Mouse (Mus musculus) CH12.LX (cell line): ENCODE results near the gene Gm47959.

ENCODE experiments used
- CTCF ChIP-seq, 2 experiments: IDR thresholded peaks in 1 of 2; conservative IDR thresholded peaks in 1 of 2; 2 replicates each; pipeline ENCODE4 v1.5.1; 2011 to 2012; ENCODE audit warnings: low read depth in 2 of 2, low read length in 2 of 2, improper control_type of control experiment in 1 of 2, inconsistent platforms in 1 of 2, mild to moderate bottlenecking in 1 of 2, moderate library complexity in 1 of 2
- E2F4 ChIP-seq: IDR thresholded peaks from 2 replicates; pipeline ENCODE4 v1.6.1; 2011; ENCODE audit warnings: low read depth, low read length, improper control_type of control experiment; ENCODE audit not compliant: insufficient replicate concordance
- EP300 ChIP-seq: IDR thresholded peaks from 2 replicates; pipeline ENCODE4 v1.6.1; 2011; ENCODE audit warnings: low read length, improper control_type of control experiment
- ETS1 ChIP-seq: conservative IDR thresholded peaks from 2 replicates; pipeline ENCODE4 v1.6.1; 2012; ENCODE audit warnings: low read depth, mild to moderate bottlenecking, inconsistent platforms, low read length, improper control_type of control experiment, moderate library complexity
- IRF4 ChIP-seq: IDR thresholded peaks from 2 replicates; pipeline ENCODE4 v1.6.1; 2014; ENCODE audit warnings: low read depth, mild to moderate bottlenecking, inconsistent platforms, low read length, improper control_type of control experiment
- MAZ ChIP-seq: IDR thresholded peaks from 2 replicates; pipeline ENCODE4 v1.6.1; 2012; ENCODE audit warnings: low read depth, mild to moderate bottlenecking, inconsistent platforms, low read length, improper control_type of control experiment, moderate library complexity
- MYC ChIP-seq: IDR thresholded peaks from 2 replicates; pipeline ENCODE4 v1.6.1; 2011; ENCODE audit warnings: low read depth, mild to moderate bottlenecking, improper control_type of control experiment, low read length
- TCF12 ChIP-seq: IDR thresholded peaks from 2 replicates; pipeline ENCODE4 v1.6.1; 2014; ENCODE audit warnings: low read depth, mild to moderate bottlenecking, inconsistent platforms, low read length, improper control_type of control experiment
- UBTF ChIP-seq: IDR thresholded peaks from 2 replicates; pipeline ENCODE4 v1.6.1; 2012; ENCODE audit warnings: low read depth, mild to moderate bottlenecking, inconsistent platforms, low read length, improper control_type of control experiment, moderate library complexity
- ZKSCAN1 ChIP-seq: IDR thresholded peaks from 2 replicates; pipeline ENCODE4 v1.6.1; 2012; ENCODE audit warnings: low read depth, inconsistent platforms, low read length, improper control_type of control experiment, borderline replicate concordance

DNA sequence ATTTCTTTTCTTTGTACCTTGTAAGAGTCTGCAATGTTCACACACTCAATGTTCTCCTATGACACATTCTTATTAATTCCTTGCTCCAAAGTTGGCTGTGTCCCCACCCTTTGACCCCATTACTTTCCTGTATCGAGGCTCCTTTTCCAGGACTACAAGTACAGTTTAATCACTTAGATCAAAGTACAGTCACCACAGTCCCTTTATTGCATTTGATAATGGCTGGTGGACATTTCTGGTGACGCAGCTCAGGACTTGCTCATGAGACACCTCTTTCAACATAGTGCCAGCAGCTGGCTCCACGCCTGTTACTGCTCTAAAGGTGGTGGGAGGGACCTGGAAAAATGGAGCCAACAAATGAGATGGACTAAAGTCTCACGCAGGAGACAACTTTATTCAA, 9.3 kb upstream of the Gm47959 start:
- TF ChIP-seq CTCF (conservative IDR thresholded peaks at IDR 0.05 in 1 of 2, IDR thresholded peaks at IDR 0.05 in 1 of 2; ENCODE audit: low read depth in 2 of 2, low read length in 2 of 2) (no peak), MYC (no peak), EP300 (no peak), ZKSCAN1 (no peak), TCF12 (no peak), IRF4 (no peak), E2F4 (no peak), ETS1 (no peak), MAZ (no peak), UBTF (no peak)
